Mouse (Mus musculus) layer of hippocampus, adult 2 months (tissue): ENCODE measurements at regions not wholly inside any gene's neighbourhood (a gene's known extent, or its start where the extent isn't known, plus 50 kb on each side); places are given as distances from the start of the nearest gene placed in this dataset.
"Not testable (repeated sequence)": the region's sequence is repeated elsewhere in the genome, so short reads cannot be mapped to it uniquely, and the experiment has no call there.

Source experiments
- DNase-seq, 2 experiments: peaks; one replicate each; pipeline ENCODE4 v3.0.0; 2022; ENCODE audit warnings: low spot score in 2 of 2
- H3K27ac ChIP-seq: fragments of 200-600 bp; 2 replicates; pipeline ENCODE4 v1.8.1; 2022
- H3K4me3 ChIP-seq: fragments of 200-600 bp; 2 replicates; pipeline ENCODE4 v1.8.1; 2022; ENCODE audit warnings: mild to moderate bottlenecking
- CTCF ChIP-seq: fragments of 200-600 bp; conservative IDR thresholded peaks from 2 replicates; pipeline ENCODE4 v1.8.1; 2022; ENCODE audit warnings: antibody characterized with exemption, mild to moderate bottlenecking, moderate library complexity

- DNase-seq, result no peak
- no peak overlapping the region for H3K27ac ChIP-seq
Observed at GRCm38 (mm10) chr12:47954330-47954729, 1135.6 kb upstream of the Nova1 start.

DNA sequence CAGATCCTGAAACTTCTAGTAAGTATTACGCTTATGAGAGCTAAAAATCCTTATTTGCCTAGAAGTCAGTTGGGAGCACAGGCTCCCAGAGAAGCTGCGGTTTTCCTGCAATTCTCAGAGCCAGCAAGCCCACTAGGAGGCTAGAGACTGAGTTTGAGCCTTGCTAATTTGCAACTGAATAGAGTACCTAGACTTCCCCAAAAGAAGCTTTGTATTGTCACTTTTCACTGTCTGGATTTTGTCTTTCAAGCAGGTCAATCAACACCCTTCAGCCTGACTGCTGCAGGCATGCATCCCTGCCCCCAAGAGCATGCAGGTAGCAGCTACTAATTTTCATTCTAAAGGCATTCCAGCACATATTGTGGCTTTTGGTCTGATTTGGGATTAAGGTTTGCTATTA is 1120.8 kb upstream of the Nova1 start:
- not testable (repeated sequence) for H3K27ac ChIP-seq, H3K4me3 ChIP-seq, DNase-seq

More at GRCm38 (mm10) chr12:47954330-47954729, 1135.6 kb upstream of the Nova1 start:
- no peak for TF ChIP-seq CTCF
- no peak overlapping the region for H3K4me3 ChIP-seq

DNA sequence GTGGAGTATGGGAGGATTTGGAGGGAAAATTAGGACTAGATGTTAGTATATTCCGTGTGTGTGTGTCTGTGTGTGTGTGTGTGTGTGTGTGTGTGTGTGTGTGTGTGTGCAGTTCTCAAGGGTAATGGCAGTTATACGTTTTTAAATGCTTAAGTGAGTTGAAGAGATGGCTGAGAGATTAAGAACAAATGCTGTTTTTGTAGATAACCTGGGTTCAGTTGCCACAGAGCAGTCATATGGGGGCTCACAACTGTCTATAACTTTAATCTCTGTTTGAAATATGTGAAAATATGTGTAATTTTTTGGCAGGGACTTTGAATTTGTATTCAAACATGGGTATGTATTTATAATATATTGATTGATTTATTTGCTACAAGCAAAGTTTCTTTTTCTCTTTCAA is 1108.3 kb upstream of the Nova1 start:
- TF ChIP-seq CTCF, result no peak
- DNase-seq, result no peak

More for the DNA sequence above, 1108.3 kb upstream of the Nova1 start:
- H3K27ac ChIP-seq, result no peak overlapping the region
- no peak overlapping the region for H3K4me3 ChIP-seq
